Mouse (Mus musculus) CD4-positive naive resting alpha-beta T cell, adult 57 days (primary cell): ENCODE results near the gene Col15a1. TPM values are rescaled to one million over a fixed set of nuclear protein-coding genes. Genes with fewer than 3 reads are reported as not detected.

Source experiments
- total RNA-seq: library from RNA; stranded (reverse); gene quantifications from one replicate; pipeline ENCODE4 v1.2.4, GENCODE M21; 2023

Gene Col15a1
- not detected for total RNA-seq

GRCm38 (mm10) chr4:47207969-47208420 lies at the start of gene Col15a1:
Col15a1 (plus strand) TSS chr4:47208161.

DNA sequence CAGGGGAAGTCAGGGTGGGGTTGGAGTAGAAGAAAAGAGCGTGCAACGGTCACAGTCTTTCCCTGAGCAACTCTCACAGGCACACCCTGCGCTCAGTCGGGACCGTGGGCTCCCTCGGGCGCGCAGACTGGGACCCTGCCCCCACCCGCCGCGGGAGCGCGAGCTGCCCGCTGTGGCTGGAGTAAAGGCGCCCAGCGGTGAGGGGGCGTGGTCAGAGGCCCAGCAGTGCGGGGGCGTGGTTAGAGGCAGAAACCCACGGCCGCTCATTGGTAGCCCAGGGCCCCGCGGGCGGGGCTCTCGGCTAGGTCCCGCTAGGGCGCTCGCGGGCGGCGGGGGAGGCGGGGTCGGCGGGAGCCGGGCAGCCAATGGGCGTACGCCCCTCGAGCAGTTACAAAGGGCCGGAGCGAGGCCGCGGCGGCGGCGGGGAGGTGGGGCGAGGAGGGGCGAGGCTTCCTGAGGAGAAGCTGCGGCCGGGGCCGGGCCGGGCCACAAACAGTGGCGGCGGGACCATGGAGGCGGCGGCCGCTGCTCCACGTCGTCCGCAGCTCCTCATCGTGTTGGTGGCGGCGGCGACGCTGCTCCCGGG lies 144.9 kb downstream of the Col15a1 start, which contains the start of gene Tgfbr1:
Gene Tgfbr1, plus strand, starts transcription at position 420 of the 586 bp plus-strand sequence.

Other genes starting within 250 kb of the Col15a1 start
- gene Gabbr2, start 216.3 kb upstream of the Col15a1 start, total RNA-seq = not detected
- gene Anks6, start 150.7 kb upstream of the Col15a1 start, total RNA-seq = 0.27 TPM
- gene Galnt12, start 116.3 kb upstream of the Col15a1 start, total RNA-seq = 17.5 TPM
- gene Tgfbr1, start 145.1 kb downstream of the Col15a1 start, total RNA-seq = 27.3 TPM